Mouse (Mus musculus) urinary bladder, adult 18-20 months (tissue): Measurements from ENCODE around the gene Nt5dc1.

ENCODE experiments used
- DNase-seq, 2 experiments: peaks; one replicate each; pipeline ENCODE4 v3.0.0; 2022; ENCODE audit warnings: low spot score in 2 of 2, mixed read lengths in 2 of 2

The Nt5dc1 gene

DNA sequence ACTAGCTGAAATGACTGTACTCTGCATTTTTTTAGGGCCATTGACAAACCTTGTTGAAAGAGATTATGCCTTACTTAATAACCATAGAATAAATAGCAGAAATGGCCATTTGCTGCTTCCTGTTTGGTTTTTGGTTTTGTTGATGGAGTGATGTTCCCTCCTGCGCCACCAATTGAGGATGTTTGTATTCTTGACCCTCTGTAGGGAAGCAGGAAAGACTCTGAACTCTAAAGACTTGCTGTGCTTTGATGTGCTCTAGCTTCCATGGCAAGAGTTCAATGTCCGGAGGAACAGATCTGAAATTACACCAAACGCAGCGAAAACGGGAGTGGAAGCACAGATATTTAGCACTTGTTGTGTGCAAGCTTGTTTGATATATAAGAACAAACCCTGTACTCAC is 173.6 kb downstream of the Nt5dc1 start:
- no peak for DNase-seq

GRCm38 (mm10) chr10:34238536-34238935 is 179.8 kb downstream of the Nt5dc1 start:
- DNase-seq = no peak
